ENCODE assay signal across 18 mouse cellular contexts in the genomic region with DNA sequence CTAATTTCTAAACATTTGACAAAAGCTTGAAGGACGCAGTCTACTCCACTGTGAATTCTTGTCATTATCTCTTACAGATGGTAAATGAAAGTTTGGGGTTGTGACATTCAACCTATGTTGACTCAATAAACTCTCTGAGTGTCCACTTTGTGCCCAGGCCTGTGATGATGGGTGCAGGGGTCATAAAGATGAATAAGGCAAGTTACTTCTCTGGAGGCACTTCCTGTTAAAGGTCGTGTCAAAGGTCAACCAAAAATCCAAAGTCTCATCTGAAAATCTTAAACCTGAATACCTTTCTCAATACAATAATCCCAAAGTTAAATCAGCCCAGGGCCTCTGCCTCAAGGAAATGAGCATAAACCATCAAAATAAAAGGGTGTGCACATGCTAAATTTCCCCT.
"Had no signal": no experiment of that assay in that cellular context is flagged by ENCODE, and none has a peak within 500 bp of the region (broad histone marks: within the 10 kb centered on the region; RNA-seq: fewer than 3 reads in every experiment).

No protein-coding gene starts in this region.

- DNase-seq: kidney, adult 2 months; kidney, postnatal 25 days; layer of hippocampus, adult 9-11 months; liver, embryonic 13.5 days; lung, embryonic 14.5 days; midbrain, embryonic 14.5 days; right cerebral cortex, adult 18-20 months; right cerebral cortex, postnatal 14 days; right cerebral cortex, postnatal 4 days; thymus, adult 2 months; thymus, postnatal 14 days; thymus, postnatal 4 days had no signal

- H3K27ac ChIP-seq: kidney, postnatal 0 days; layer of hippocampus, adult 2 months; liver, embryonic 13.5 days; macrophage; stomach, postnatal 0 days had no signal

- H3K36me3 ChIP-seq: liver, embryonic 13.5 days had no signal

- H3K4me1 ChIP-seq: liver, embryonic 13.5 days had no signal

- H3K9ac ChIP-seq: liver, embryonic 13.5 days; lung, embryonic 14.5 days had no signal

- ATAC-seq: lung, postnatal 0 days had no signal

- H3K4me3 ChIP-seq: layer of hippocampus, adult 2 months; liver, embryonic 13.5 days; myocyte had no signal

- H3K27me3 ChIP-seq: liver, embryonic 13.5 days had no signal

- H3K4me2 ChIP-seq: liver, embryonic 13.5 days; lung, embryonic 14.5 days had no signal

- H3K9me3 ChIP-seq: liver, embryonic 13.5 days had no signal
